Mouse (Mus musculus) hindbrain, embryonic 10.5 days (tissue): Measurements from ENCODE around the gene Casp2. TPM values are rescaled to one million over a fixed set of nuclear protein-coding genes. Genes with fewer than 3 reads are reported as not detected.

ENCODE experiments used
- DNase-seq: peaks from one replicate; pipeline ENCODE4 v3.0.0-alpha.2; 2017; ENCODE audit warnings: low spot score
- H3K27ac ChIP-seq: fragments of 300-500 bp; sonication (generic); 2 replicates; pipeline ENCODE4 v1.5.1; 2016; ENCODE audit warnings: mild to moderate bottlenecking, moderate library complexity
- H3K27me3 ChIP-seq: fragments of 300-500 bp; sonication (generic); 2 replicates; pipeline ENCODE4 v1.6.1; 2016; ENCODE audit warnings: mild to moderate bottlenecking; ENCODE audit not compliant: poor library complexity, insufficient read depth, severe bottlenecking
- H3K36me3 ChIP-seq: fragments of 300-500 bp; sonication (generic); 2 replicates; pipeline ENCODE4 v1.6.1; 2016; ENCODE audit warnings: mild to moderate bottlenecking, moderate library complexity
- H3K4me1 ChIP-seq: fragments of 300-500 bp; sonication (generic); replicated peaks from 2 replicates; pipeline ENCODE4 v1.6.1; 2016; ENCODE audit warnings: mild to moderate bottlenecking
- H3K4me3 ChIP-seq: fragments of 300-500 bp; sonication (generic); 2 replicates; pipeline ENCODE4 v1.5.1; 2016; ENCODE audit warnings: mild to moderate bottlenecking, moderate library complexity
- H3K9me3 ChIP-seq: fragments of 300-500 bp; sonication (generic); 2 replicates; pipeline ENCODE4 v1.6.1; 2016; ENCODE audit warnings: mild to moderate bottlenecking, moderate library complexity
- WGBS: fragments of 180-500 bp; shearing (Covaris S2); methylation state at CpG from one replicate; pipeline ENCODE4 v1.1.7; 2016; 5-methylcytosine and 5-hydroxymethylcytosine counted together
- polyA plus RNA-seq: library from polyadenylated mRNA; unstranded; fragments of >200 nt; fragmentation: Nextera tagmentation; extraction: Ambion mirVana; gene quantifications from 2 replicates; pipeline ENCODE4 v1.2.1, GENCODE M21; 2016

Casp2 gene
- polyA plus RNA-seq, 1 experiment from 2014 or later = 67.7 TPM

GRCm38 (mm10) chr6:42251791-42252190 lies 13.0 kb upstream of the Casp2 start:
- no peak overlapping the region for H3K4me3 ChIP-seq
- no peaks in the 10 kb centered on the region for H3K36me3 ChIP-seq
- peaks cover 8% of the 10 kb centered on the region for H3K27me3 ChIP-seq
- DNase-seq = no peak
- H3K9me3 ChIP-seq = no peaks in the 10 kb centered on the region
- WGBS = 86% methylated on average over 4 of the region's 4 CpGs
- H3K27ac ChIP-seq = no peak overlapping the region
- peaks cover 10% of the 10 kb centered on the region for H3K4me1 ChIP-seq

DNA sequence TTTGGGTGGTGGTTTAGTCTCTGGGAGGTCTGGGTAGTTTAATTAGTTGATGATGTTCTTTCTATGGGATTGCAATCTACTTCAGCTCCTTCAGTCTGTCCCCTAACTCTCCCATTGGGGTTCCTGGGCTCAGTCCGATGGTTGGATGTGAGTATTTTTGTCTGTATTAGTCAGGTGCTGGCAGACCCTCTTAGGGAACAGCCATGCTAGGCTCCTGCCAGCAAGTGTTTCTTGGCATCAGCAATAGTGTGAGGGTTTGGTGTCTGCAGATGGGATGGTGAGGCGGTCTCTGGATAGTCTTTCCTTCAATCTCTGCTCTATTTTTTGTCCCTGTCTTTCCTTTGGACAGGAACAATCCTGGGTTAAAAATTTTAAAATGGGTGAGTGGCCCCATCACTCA lies 11.7 kb upstream of the Casp2 start:
- Histone ChIP-seq H3K4me3 (no peak overlapping the region), H3K4me1 (no peaks in the 10 kb centered on the region), H3K27me3 (no peaks in the 10 kb centered on the region), H3K27ac (no peak overlapping the region), H3K36me3 (no peaks in the 10 kb centered on the region), H3K9me3 (no peaks in the 10 kb centered on the region)
- no peak for DNase-seq
- WGBS = 84% methylated on average over 2 of the region's 2 CpGs

GRCm38 (mm10) chr6:42257303-42257863 lies 7.4 kb upstream of the Casp2 start:
- H3K9me3 ChIP-seq = no peaks in the 10 kb centered on the region
- H3K4me3 ChIP-seq = no peak overlapping the region
- H3K4me1 ChIP-seq = no peaks in the 10 kb centered on the region
- 22% methylated on average over 11 of the region's 11 CpGs for WGBS
- H3K27ac ChIP-seq = no peak overlapping the region
- peak; percentile 59 for DNase-seq
- H3K27me3 ChIP-seq = 0 out of 2 replicates have a peak, but pooled peaks cover 6% of the 10 kb centered on the region
- H3K36me3 ChIP-seq = no peaks in the 10 kb centered on the region

- H3K4me3 ChIP-seq = no peak overlapping the region
- H3K4me1 ChIP-seq = no peaks in the 10 kb centered on the region
- DNase-seq = no peak
- WGBS = 72% methylated on average over 6 of the region's 6 CpGs
- no peak overlapping the region for H3K27ac ChIP-seq
- H3K36me3 ChIP-seq = no peaks in the 10 kb centered on the region
- 0 out of 2 replicates have a peak, but pooled peaks cover 6% of the 10 kb centered on the region for H3K27me3 ChIP-seq
- no peaks in the 10 kb centered on the region for H3K9me3 ChIP-seq
Measured at GRCm38 (mm10) chr6:42260430-42260829, 4.4 kb upstream of the Casp2 start.

DNA sequence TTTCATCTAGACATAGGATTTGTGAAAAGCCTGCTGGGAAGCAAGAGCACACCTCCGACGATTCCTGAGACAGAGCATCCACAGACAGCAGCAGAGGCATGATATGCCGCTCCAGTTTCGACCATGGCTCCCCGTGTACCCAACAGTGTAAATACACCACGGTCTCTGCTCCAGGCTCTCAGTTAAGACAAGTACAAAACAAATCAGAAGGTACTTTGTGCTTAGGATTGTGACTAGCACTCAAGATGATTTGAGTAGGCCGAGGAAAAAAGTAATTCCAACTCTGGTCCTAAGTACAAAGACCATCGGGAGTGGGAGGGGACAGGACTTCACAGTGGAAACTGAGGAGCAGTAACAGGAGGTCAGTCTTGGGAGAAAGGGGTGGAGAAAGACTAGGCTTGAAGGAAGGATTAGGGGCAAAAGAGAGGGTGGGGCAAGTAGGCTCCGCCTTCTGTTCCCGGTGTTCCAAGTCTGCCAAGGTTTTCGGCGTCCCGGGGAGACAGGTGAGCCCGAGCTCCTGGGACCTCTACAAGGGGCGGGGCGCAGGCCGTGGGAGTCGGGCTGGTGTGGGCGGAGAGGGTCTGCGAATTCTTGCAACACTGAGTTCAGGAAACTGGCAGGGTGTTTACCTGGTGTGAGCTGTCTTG lies 3.1 kb upstream of the Casp2 start, which contains the start of gene Tmem139:
Tmem139 (plus strand) TSS at position 447 of the 647 bp plus-strand sequence.
- 20% methylated on average over 20 of the region's 20 CpGs for WGBS
- Histone ChIP-seq H3K4me1 (peaks cover 6% of the 10 kb centered on the region), H3K4me3 (peak within 1 kb of the TSS; percentile 20; the same call in 1 of the 2 replicates), H3K9me3 (no peaks in the 10 kb centered on the region), H3K27me3 (0 out of 2 replicates have a peak, but pooled peaks cover 6% of the 10 kb centered on the region), H3K27ac (no peak within 1 kb of the TSS), H3K36me3 (no peaks in the 10 kb centered on the region)
- no peak for DNase-seq

DNA sequence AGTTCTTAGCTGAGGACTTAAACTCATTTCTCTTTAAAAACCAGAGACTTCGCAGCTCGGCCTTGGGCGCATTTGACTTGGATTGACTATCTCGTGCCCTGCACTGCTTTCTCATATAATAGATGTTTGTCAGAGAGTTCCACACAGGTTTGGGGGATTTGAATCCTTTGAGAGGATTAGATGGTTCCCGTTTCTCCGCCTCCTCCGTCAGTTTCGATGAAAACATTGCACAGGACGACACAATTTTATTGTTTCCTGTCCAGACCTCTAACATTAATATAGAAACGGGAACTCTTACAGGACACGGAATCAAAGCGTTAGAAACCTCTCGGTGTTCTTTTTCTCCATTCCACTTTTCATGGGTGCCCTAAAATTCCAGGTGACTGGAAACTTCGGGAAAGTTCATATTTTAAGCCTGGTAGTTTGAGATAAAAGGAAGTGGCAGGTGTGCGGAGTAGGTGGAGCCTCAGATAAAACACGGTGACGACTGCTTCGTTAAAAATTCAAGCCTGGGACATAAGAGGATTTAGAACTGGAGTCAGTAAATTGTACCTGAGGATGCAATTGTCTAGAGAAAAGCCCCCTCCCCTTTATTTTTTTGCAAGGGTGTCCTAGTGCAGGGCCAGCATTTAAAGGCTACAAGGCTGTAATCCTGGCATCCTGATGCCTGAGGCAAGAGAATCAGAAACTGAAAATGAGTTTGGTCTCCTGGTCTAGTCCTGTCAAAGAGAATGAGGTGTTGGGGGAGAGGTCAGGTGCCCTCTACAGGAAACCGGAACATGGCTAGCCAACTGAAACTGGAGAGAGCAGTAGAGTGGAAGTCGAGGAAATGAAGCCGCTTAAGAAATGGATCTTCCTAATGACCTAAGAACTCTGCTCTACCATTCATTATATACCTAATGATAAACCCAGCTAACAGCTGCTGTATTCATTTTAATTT lies 876 bp downstream of the Casp2 start:
- Histone ChIP-seq H3K9me3 (no peaks in the 10 kb centered on the region), H3K4me3 (peak overlapping the region; percentile 78), H3K27me3 (0 out of 2 replicates have a peak, but pooled peaks cover 5% of the 10 kb centered on the region), H3K4me1 (peaks cover 8% of the 10 kb centered on the region), H3K36me3 (peaks cover 37% of the 10 kb centered on the region), H3K27ac (peak overlapping the region; percentile 97)
- peak; percentile 14 for DNase-seq
- WGBS = under 1% methylated on average over 21 of the region's 21 CpGs

DNA sequence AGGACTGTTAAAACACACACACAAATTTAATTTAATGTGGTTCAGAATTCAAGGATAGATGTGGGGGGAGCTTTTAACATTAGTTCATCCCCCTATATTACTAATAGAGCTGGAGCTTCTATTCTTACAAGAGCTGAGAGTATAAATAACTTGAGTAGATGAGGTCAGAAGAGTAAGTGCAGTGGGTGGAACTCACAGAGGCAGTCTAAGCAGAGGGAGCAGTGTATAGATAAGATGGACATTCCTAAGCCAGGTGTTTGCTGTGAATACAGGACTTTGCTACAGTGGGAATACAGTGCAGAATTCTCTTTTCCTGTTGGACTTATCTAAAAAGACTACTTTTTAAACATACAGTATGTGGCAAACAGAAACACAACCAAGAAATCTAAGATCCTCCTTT lies 6.0 kb downstream of the Casp2 start:
- H3K27me3 ChIP-seq = no peaks in the 10 kb centered on the region
- DNase-seq = no peak
- H3K9me3 ChIP-seq = no peaks in the 10 kb centered on the region
- H3K27ac ChIP-seq = no peak overlapping the region
- H3K4me3 ChIP-seq = no peak overlapping the region
- peaks cover 8% of the 10 kb centered on the region for H3K4me1 ChIP-seq
- H3K36me3 ChIP-seq = peaks cover 88% of the 10 kb centered on the region

- DNase-seq = no peak
- Histone ChIP-seq H3K36me3 (peaks cover 100% of the 10 kb centered on the region), H3K4me3 (no peak overlapping the region), H3K27ac (no peak overlapping the region), H3K9me3 (no peaks in the 10 kb centered on the region), H3K27me3 (no peaks in the 10 kb centered on the region), H3K4me1 (no peaks in the 10 kb centered on the region)
- WGBS = 84% methylated on average over 2 of the region's 2 CpGs
Measured at GRCm38 (mm10) chr6:42276151-42276550, 11.4 kb downstream of the Casp2 start.

- no peak for DNase-seq
- Histone ChIP-seq H3K4me1 (no peaks in the 10 kb centered on the region), H3K27me3 (no peaks in the 10 kb centered on the region), H3K27ac (no peak overlapping the region), H3K4me3 (no peak overlapping the region), H3K9me3 (no peaks in the 10 kb centered on the region), H3K36me3 (peaks cover 91% of the 10 kb centered on the region)
- 81% methylated on average over 5 of the region's 5 CpGs for WGBS
Measured at GRCm38 (mm10) chr6:42282865-42283528, 18.2 kb downstream of the Casp2 start.

DNA sequence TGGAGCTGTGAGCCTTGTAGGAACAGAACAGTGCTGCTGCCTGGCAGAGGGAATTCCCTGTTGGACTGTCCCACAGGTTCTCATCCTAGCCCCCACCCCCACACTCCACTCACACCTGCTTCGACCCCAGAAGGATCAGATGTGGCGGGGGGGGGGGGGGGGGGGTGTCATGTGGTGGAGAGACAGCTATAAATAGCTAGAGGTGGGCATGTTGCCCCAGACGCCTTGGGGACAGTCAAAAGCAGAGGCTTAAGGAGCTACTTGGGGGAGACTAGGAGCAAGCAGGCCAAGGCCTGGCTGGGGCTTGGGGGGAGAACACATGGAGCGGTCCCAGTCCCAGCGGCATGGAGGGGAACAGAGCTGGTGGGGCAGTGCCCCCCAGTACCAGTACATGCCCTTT lies 21.7 kb downstream of the Casp2 start, which contains the start of gene Clcn1:
Clcn1 (plus strand) TSS at position 238 of the 400 bp plus-strand sequence.
- no peaks in the 10 kb centered on the region for H3K4me1 ChIP-seq
- no peaks in the 10 kb centered on the region for H3K27me3 ChIP-seq
- H3K4me3 ChIP-seq = no peak within 1 kb of the TSS
- no peak for DNase-seq
- peaks cover 78% of the 10 kb centered on the region for H3K36me3 ChIP-seq
- H3K9me3 ChIP-seq = no peaks in the 10 kb centered on the region
- H3K27ac ChIP-seq = no peak within 1 kb of the TSS
- WGBS = 81% methylated on average over 5 of the region's 5 CpGs

DNA sequence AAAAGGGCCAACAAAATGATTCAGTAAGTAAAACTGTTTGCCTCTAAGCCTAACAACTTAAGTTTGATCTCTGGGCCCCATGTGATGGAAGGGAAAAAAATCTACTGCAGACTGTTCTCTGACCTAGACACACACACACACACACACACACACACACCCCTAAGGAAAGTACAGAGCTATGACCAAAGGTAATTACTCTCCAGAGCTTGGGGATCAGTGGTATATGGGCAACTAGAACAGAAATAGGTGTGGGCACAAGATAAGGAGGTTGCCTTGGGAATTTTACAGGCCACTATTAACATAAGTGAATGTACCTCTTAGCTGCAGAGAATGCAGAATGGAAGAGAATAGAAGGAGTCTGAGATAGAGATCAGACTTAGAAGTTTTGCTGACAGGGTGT lies 22.8 kb downstream of the Casp2 start:
- Histone ChIP-seq H3K27ac (no peak overlapping the region), H3K4me3 (no peak overlapping the region), H3K4me1 (no peaks in the 10 kb centered on the region), H3K9me3 (no peaks in the 10 kb centered on the region), H3K36me3 (peaks cover 78% of the 10 kb centered on the region), H3K27me3 (no peaks in the 10 kb centered on the region)
- no peak for DNase-seq

DNA sequence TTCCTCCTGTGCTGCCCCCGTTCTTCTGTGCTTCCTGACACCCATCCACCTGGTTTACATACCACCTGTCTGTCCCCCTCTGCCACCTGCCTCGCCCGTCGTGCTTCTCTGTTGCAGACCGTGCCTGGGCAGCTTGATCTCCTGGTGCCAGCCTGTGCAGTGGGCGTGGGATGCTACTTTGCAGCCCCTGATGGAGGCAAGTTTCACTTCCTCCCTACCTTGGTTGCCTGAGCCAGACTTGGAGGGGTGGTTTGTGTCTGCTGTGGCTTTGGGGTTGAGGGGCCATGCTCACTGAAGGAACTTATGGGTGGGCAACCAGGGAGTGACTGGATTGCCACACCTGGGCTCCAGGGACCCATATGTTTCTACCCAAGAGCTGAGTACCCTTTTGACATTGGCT lies 28.5 kb downstream of the Casp2 start:
- H3K27me3 ChIP-seq = no peaks in the 10 kb centered on the region
- H3K9me3 ChIP-seq = no peaks in the 10 kb centered on the region
- DNase-seq = no peak
- H3K27ac ChIP-seq = no peak overlapping the region
- H3K36me3 ChIP-seq = peaks cover 86% of the 10 kb centered on the region
- no peaks in the 10 kb centered on the region for H3K4me1 ChIP-seq
- H3K4me3 ChIP-seq = no peak overlapping the region
- WGBS = 86% methylated on average over 6 of the region's 6 CpGs
